Mouse (Mus musculus): Measurements from ENCODE around the gene 1600014C10Rik. TPM values are rescaled to one million over a fixed set of nuclear protein-coding genes. Genes with fewer than 3 reads are reported as not detected.

Gene 1600014C10Rik
- total RNA-seq, 2 experiments from 2014 or later: 45.5 to 58.0 TPM

Other genes with a start within 250 kb of the 1600014C10Rik start
- 10 to 100 TPM; 53.5 to 56.7 TPM for gene Uri1, start 159.7 kb upstream of the 1600014C10Rik start, total RNA-seq (2021)
- gene Ccne1, start 75.7 kb upstream of the 1600014C10Rik start, total RNA-seq (2021): 10 to 100 TPM; 10.0 to 10.8 TPM
- 1 to 10 TPM; 4.2 to 6.1 TPM for gene Plekhf1, start 44.8 kb downstream of the 1600014C10Rik start, total RNA-seq (2021)
- gene Pop4, start 88.2 kb downstream of the 1600014C10Rik start, total RNA-seq (2021): 10 to 100 TPM; 34.4 to 37.7 TPM

All from adrenal gland, postnatal 10 days (tissue).